Mouse (Mus musculus) Muller cell, postnatal 12 days (primary cell): ENCODE measurements around the gene 2010003K11Rik.
A peak's percentile ranks its signal among the peaks of the same experiment; 100 is the strongest.

Experiments
- DNase-seq: peaks from one replicate; pipeline ENCODE4 v3.0.0-alpha.2; 2015; ENCODE audit errors: inconsistent ontology term

The 2010003K11Rik gene

GRCm38 (mm10) chr19:4497263-4497973, 965 bp downstream of the 2010003K11Rik start:
- DNase-seq = peak; percentile 87

GRCm38 (mm10) chr19:4496535-4497262, 1.7 kb downstream of the 2010003K11Rik start:
- DNase-seq = no peak

- DNase-seq = no peak
These were observed 2.6 kb downstream of the 2010003K11Rik start for GRCm38 (mm10) chr19:4495814-4496213.

GRCm38 (mm10) chr19:4494707-4495106, 3.7 kb downstream of the 2010003K11Rik start:
- no peak for DNase-seq

GRCm38 (mm10) chr19:4492526-4493296, 5.7 kb downstream of the 2010003K11Rik start:
- DNase-seq = peak; percentile 78

- DNase-seq = no peak
These were observed 7.2 kb downstream of the 2010003K11Rik start for GRCm38 (mm10) chr19:4491080-4491695.

- DNase-seq = no peak
These were observed 10.5 kb downstream of the 2010003K11Rik start for GRCm38 (mm10) chr19:4487877-4488276.

GRCm38 (mm10) chr19:4485006-4485405, 13.4 kb downstream of the 2010003K11Rik start:
- DNase-seq = no peak

- no peak for DNase-seq
These were observed 16.1 kb downstream of the 2010003K11Rik start for GRCm38 (mm10) chr19:4482111-4482859.

GRCm38 (mm10) chr19:4481326-4481725, 17.1 kb downstream of the 2010003K11Rik start:
- DNase-seq = no peak

GRCm38 (mm10) chr19:4480041-4480440, 18.3 kb downstream of the 2010003K11Rik start:
- no peak for DNase-seq

- no peak for DNase-seq
These were observed 20.2 kb downstream of the 2010003K11Rik start for GRCm38 (mm10) chr19:4478190-4478516.

- peak; percentile 90 for DNase-seq
These were observed 20.8 kb downstream of the 2010003K11Rik start, which contains the start of gene Syt12 for GRCm38 (mm10) chr19:4477345-4478189. Syt12 (minus strand) TSS chr19:4477447.

GRCm38 (mm10) chr19:4476601-4477257, 21.7 kb downstream of the 2010003K11Rik start:
- DNase-seq = peak; percentile 69

GRCm38 (mm10) chr19:4475224-4475925, 23.0 kb downstream of the 2010003K11Rik start:
- DNase-seq = no peak

- no peak for DNase-seq
These were observed 23.6 kb downstream of the 2010003K11Rik start for GRCm38 (mm10) chr19:4474739-4475138.

GRCm38 (mm10) chr19:4473549-4473948, 24.8 kb downstream of the 2010003K11Rik start:
- DNase-seq = no peak

- DNase-seq = no peak
These were observed 30.0 kb downstream of the 2010003K11Rik start for GRCm38 (mm10) chr19:4468363-4468762.

- DNase-seq = no peak
These were observed 33.7 kb downstream of the 2010003K11Rik start for GRCm38 (mm10) chr19:4464666-4465065.
